Mouse (Mus musculus): ENCODE results near the gene Prpf3. TPM values are rescaled to one million over a fixed set of nuclear protein-coding genes. Genes with fewer than 3 reads are reported as not detected.
"Not testable (repeated sequence)": the region's sequence is repeated elsewhere in the genome, so short reads cannot be mapped to it uniquely, and the experiment has no call there.

Prpf3 gene
- polyA plus RNA-seq, 1 experiment from 2014 or later = 44.3 TPM

DNA sequence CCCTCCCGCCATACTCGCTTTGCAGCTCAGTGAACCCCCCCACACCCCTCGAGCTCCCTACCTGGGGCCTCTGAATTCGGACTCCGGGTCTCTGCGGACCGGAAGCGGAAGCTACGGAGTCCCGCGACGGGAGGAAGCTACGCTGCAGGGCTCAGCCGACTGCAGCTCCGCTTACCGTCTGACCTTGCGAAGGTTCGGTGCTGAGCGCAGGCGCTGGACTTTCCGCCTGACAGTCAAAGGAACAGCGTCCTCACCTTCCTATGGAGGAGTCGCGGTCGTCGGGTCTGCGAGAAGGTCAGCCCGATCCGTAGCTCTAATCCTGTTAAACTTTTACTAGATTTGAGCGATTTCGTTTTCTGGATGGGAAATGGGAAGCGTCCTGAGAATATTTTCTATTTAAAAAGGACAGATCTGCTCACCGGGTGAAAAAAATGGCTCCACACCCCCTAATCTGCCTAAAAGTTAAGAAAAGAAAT is 15.7 kb upstream of the Prpf3 start, which contains the start of gene Mrps21:
Gene Mrps21, minus strand, starts transcription at position 128 of the 476 bp plus-strand sequence.
- peak within 1 kb of the TSS; percentile 76 for H3K4me2 ChIP-seq
- WGBS (ENCODE audit: insufficient replicate concordance) = 1% methylated on average over 33 of the region's 33 CpGs
- H3K36me3 ChIP-seq = peaks cover 48% of the 10 kb centered on the region

DNA sequence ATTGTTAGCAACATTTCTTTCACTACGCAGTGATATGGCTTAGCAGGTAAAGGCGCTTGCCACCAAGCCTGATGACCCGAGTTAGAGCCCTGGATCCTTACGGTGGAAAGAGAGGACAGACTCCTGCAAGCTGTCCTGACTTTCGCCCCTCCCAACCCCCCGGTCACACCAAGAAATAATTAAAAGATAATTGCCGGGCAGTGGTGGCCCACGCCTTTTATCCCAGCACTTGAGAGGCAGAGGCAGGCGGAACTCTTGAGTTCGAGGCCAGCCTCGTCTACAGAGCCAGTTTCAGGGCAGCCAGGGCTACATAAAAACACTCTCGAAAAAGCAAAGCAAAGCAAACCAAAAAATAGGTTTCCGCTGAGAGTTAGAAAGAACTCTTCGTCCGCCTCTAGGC is 15.3 kb upstream of the Prpf3 start:
- Histone ChIP-seq H3K9me3 (replicated peaks) (no peaks in the 10 kb centered on the region), H3K27me3 (replicated peaks) (no peaks in the 10 kb centered on the region), H3K36me3 (peaks cover 52% of the 10 kb centered on the region), H3K4me3 (peak overlapping the region; percentile 69), H3K9ac (peak overlapping the region; percentile 81), H3K27ac (peak overlapping the region; percentile 87), H3K4me1 (peaks cover 47% of the 10 kb centered on the region), H3K4me2 (peak overlapping the region; percentile 76)
- WGBS (ENCODE audit: insufficient replicate concordance) = 6% methylated on average over 15 of the region's 15 CpGs
- ATAC-seq = peak; percentile 56

More for the DNA sequence above, 15.7 kb upstream of the Prpf3 start, which contains the start of gene Mrps21:
- peaks cover 47% of the 10 kb centered on the region for H3K4me1 ChIP-seq
- H3K27ac ChIP-seq = peak within 1 kb of the TSS; percentile 87
- ATAC-seq = peak; percentile 94
- no peaks in the 10 kb centered on the region for H3K27me3 ChIP-seq (replicated peaks)
- H3K4me3 ChIP-seq = peak within 1 kb of the TSS; percentile 69
- H3K9me3 ChIP-seq (replicated peaks) = no peaks in the 10 kb centered on the region
- H3K9ac ChIP-seq = peak within 1 kb of the TSS; percentile 81

DNA sequence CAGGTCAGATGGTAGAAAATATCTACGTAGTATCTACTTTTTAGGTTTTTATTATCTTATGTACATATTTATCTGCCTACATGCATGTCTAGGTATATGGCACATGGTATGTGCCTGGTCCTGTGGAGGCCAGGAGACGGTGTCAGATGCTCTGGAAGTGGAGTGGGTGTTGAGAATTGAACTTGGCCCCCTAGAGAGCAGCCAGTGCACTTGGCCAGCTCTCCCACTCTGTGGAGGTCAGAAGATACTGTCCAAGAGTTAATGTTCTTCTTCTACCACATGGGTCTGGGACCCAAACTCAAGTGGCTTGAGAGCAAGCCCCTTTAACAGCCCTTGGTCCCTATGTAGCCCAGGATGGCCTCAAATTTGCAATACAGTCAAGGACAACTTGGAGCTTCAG is 11.7 kb upstream of the Prpf3 start:
- H3K27me3 ChIP-seq (replicated peaks) = no peaks in the 10 kb centered on the region
- H3K4me1 ChIP-seq = peaks cover 31% of the 10 kb centered on the region
- no peaks in the 10 kb centered on the region for H3K9me3 ChIP-seq (replicated peaks)
- ATAC-seq = no peak
- no peak overlapping the region for H3K9ac ChIP-seq
- no peak overlapping the region for H3K4me3 ChIP-seq
- peaks cover 71% of the 10 kb centered on the region for H3K36me3 ChIP-seq
- no peak overlapping the region for H3K27ac ChIP-seq
- H3K4me2 ChIP-seq = no peak overlapping the region
- WGBS (ENCODE audit: insufficient replicate concordance) = 85% methylated on average over 2 of the region's 2 CpGs

DNA sequence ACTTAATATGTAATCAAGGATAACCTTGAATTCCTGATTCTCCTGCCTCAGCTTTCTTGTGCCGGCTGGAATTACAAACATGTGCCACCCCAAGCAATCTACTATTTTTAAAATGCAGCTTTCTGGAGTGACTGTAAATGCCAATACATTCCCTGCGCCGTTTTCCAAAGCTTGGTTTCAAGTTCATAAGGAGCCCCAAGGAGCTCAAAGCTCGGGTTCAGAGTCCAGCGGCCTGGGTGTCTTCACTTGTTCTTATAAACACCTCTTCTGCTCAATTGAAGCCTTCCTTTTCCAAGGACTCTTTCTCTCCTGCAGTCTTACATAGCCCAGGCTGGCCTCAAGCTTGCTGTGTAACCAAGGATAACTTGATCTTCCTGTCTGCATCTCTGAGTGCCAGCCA is 10.4 kb upstream of the Prpf3 start:
- no peak overlapping the region for H3K4me2 ChIP-seq
- H3K36me3 ChIP-seq = peaks cover 77% of the 10 kb centered on the region
- ATAC-seq = no peak
- no peaks in the 10 kb centered on the region for H3K9me3 ChIP-seq (replicated peaks)
- 82% methylated on average over 5 of the region's 5 CpGs for WGBS (ENCODE audit: insufficient replicate concordance)
- H3K27ac ChIP-seq = no peak overlapping the region
- no peak overlapping the region for H3K9ac ChIP-seq
- H3K27me3 ChIP-seq (replicated peaks) = no peaks in the 10 kb centered on the region
- no peak overlapping the region for H3K4me3 ChIP-seq
- peaks cover 26% of the 10 kb centered on the region for H3K4me1 ChIP-seq

DNA sequence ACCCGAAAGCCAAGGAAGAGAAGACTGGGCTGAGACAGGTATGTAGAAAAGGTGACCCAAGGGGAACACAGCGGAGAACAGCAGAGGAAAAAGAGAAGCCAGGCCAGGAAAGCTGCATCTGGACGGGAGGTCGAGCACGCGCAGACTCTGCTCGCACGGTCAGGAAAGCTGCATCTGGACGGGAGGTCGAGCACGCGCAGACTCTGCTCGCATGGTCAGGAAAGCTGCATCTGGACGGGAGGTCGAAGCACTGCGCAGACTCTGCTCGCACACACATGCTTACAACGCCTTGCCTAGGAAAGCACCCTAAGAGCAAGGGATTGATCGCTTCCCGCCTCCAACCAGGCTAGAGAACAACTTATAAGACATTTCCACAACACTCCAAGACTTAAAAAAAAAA is 9.9 kb upstream of the Prpf3 start:
- Histone ChIP-seq H3K9ac (no peak overlapping the region), H3K4me2 (no peak overlapping the region), H3K27ac (no peak overlapping the region), H3K27me3 (replicated peaks) (no peaks in the 10 kb centered on the region), H3K4me1 (peaks cover 23% of the 10 kb centered on the region), H3K36me3 (peaks cover 77% of the 10 kb centered on the region), H3K9me3 (replicated peaks) (no peaks in the 10 kb centered on the region), H3K4me3 (no peak overlapping the region)
- WGBS (ENCODE audit: insufficient replicate concordance) = 92% methylated on average over 20 of the region's 20 CpGs
- no peak for ATAC-seq

DNA sequence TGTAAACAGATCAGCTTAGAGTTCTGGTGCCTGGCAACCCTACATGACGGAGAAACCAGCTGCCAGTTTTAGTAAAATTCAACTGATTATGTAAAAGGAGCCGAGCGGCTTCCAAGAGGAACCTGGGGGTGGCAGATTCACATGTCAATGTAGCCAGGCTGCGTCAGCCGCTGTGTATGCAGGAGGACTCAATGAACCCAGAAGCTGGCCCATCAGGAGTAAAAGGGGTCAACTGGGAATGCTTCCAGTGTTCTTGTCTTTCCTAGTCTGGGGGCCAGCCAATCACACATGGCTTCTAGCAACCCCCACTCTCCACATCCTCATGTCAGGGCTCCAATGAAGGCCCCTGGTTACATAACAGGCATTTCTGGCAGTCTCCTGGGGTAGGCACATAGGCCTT is 9.4 kb upstream of the Prpf3 start:
- peaks cover 74% of the 10 kb centered on the region for H3K36me3 ChIP-seq
- WGBS (ENCODE audit: insufficient replicate concordance) = 83% methylated on average over 5 of the region's 5 CpGs
- H3K9me3 ChIP-seq (replicated peaks) = no peaks in the 10 kb centered on the region
- H3K4me1 ChIP-seq = peaks cover 18% of the 10 kb centered on the region
- H3K27me3 ChIP-seq (replicated peaks) = no peaks in the 10 kb centered on the region
- no peak for ATAC-seq
- H3K27ac ChIP-seq = no peak overlapping the region
- no peak overlapping the region for H3K4me3 ChIP-seq
- no peak overlapping the region for H3K9ac ChIP-seq
- H3K4me2 ChIP-seq = no peak overlapping the region

DNA sequence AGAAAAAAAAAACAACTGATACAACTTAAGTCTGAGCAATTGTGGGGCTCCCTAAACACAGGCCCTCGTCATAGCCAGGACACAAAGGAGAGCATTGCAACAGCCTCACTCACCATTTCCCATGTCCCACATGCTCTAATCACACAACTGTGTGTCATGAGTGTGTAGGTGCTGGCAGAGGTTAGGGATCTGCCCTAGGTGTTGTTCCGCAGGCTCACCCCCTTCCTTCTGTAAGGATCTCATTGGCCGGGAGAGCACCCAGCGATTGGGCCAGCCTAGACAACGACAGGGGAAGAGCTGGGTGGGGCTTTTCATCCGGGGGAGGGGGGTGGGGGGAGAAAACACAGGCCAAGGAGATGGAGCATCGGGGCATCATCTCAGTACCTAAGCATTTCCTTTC is 7.9 kb upstream of the Prpf3 start:
- Histone ChIP-seq H3K36me3 (peaks cover 61% of the 10 kb centered on the region), H3K9ac (no peak overlapping the region), H3K4me2 (no peak overlapping the region), H3K27me3 (replicated peaks) (no peaks in the 10 kb centered on the region), H3K9me3 (replicated peaks) (no peaks in the 10 kb centered on the region), H3K4me1 (peaks cover 7% of the 10 kb centered on the region), H3K4me3 (no peak overlapping the region), H3K27ac (no peak overlapping the region)
- ATAC-seq = no peak
- WGBS (ENCODE audit: insufficient replicate concordance) = 57% methylated on average over 7 of the region's 7 CpGs

DNA sequence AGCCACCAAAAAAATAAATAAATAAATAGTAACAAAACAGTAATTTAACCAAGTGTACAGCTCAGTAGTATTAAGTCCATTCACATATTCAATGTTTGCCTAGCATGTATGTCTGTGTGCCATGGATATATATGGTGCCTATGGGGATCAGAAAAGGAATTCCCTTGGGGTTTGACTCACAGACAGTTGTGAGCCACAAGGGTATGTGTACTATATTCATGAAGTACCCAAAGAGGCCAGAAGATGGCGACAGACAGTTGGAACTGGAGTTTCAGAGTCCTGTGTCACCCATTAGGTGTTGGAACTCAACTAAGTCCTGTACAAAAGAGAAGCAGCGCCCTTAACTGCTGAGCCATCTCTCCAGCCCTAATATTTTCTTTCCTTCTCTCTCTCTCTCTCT is 6.1 kb upstream of the Prpf3 start:
- Histone ChIP-seq H3K4me2 (no peak overlapping the region), H3K36me3 (peaks cover 43% of the 10 kb centered on the region), H3K9ac (no peak overlapping the region), H3K4me3 (no peak overlapping the region), H3K27ac (no peak overlapping the region), H3K4me1 (peaks cover 7% of the 10 kb centered on the region), H3K9me3 (replicated peaks) (no peaks in the 10 kb centered on the region), H3K27me3 (replicated peaks) (no peaks in the 10 kb centered on the region)
- ATAC-seq = peak; percentile 68
- WGBS (ENCODE audit: insufficient replicate concordance) = 34% methylated on average over 2 of the region's 2 CpGs

DNA sequence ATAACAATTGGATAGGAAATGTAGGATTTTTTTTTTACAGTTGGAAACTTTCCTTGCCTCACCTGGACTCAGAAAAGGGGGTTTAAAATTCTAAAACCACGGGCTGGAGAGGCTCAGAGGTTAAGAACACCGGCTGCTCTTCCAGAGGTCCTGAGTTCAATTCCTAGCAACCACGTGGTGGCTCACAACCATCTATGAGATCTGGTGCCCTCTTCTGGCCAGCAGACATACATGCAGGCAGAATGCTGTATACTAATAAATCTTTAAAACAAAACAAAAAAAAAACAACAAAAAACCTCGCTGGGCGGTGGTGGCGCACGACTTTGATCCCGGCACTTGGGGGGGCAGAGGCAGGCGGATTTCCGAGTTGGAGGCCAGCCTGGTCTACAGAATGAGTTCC is 5.5 kb upstream of the Prpf3 start:
- Histone ChIP-seq H3K4me1 (peaks cover 13% of the 10 kb centered on the region), H3K4me2 (no peak overlapping the region), H3K36me3 (peaks cover 38% of the 10 kb centered on the region), H3K4me3 (no peak overlapping the region), H3K9ac (no peak overlapping the region), H3K27me3 (replicated peaks) (no peaks in the 10 kb centered on the region), H3K9me3 (replicated peaks) (no peaks in the 10 kb centered on the region), H3K27ac (no peak overlapping the region)
- ATAC-seq = no peak
- 56% methylated on average over 10 of the region's 10 CpGs for WGBS (ENCODE audit: insufficient replicate concordance)

DNA sequence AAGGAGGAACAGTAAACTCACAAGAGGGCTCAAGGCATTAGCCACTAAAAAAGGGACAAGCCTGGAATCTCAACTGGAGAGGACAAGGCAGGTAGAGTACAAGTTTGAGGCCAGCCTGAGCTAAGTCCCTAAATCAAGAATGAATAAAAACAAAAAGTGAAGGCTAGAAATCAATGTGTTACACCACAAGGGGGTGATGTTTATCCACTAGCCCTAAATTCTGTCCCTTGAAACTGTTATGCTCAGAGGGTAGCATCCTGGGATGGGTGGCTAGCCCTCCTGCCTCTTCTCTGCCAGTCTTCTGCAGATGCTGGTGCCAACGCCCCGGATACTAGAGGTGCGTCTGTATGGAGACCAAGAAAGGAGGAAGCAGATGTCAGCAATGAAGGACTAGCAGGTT is 4.6 kb upstream of the Prpf3 start:
- Histone ChIP-seq H3K27ac (no peak overlapping the region), H3K9ac (no peak overlapping the region)
- 83% methylated on average over 3 of the region's 3 CpGs for WGBS (ENCODE audit: insufficient replicate concordance)

DNA sequence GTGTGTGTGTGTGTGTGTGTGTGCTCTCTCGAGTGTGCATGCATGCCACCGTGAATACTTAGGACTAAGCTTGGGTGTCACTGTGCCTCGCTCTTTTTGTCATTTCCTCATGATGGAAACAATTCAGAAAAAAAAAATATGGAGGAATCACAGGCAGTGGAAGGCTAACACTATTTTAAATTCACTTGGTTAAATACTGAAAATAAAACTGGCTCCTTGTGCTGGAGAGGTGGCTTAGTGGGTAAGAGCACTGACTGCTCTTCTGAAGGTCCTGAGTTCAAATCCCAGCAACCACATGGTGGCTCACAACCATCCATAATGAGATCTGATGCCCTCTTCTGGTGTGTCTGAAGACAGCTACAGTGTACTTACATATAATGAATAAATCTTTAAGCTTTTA is 2.6 kb upstream of the Prpf3 start:
- H3K27ac ChIP-seq; ATAC-seq; H3K9me3 ChIP-seq (replicated peaks); H3K4me2 ChIP-seq; H3K4me3 ChIP-seq; H3K27me3 ChIP-seq (replicated peaks); H3K9ac ChIP-seq: not testable (repeated sequence)
- Histone ChIP-seq H3K36me3 (peaks cover 20% of the 10 kb centered on the region), H3K4me1 (peaks cover 23% of the 10 kb centered on the region)
- 64% methylated on average over 3 of the region's 3 CpGs for WGBS (ENCODE audit: insufficient replicate concordance)

More for the DNA sequence above, 4.6 kb upstream of the Prpf3 start:
- Histone ChIP-seq H3K4me3 (no peak overlapping the region), H3K36me3 (peaks cover 29% of the 10 kb centered on the region), H3K4me1 (peaks cover 16% of the 10 kb centered on the region), H3K4me2 (no peak overlapping the region), H3K9me3 (replicated peaks) (no peaks in the 10 kb centered on the region), H3K27me3 (replicated peaks) (no peaks in the 10 kb centered on the region)
- ATAC-seq = no peak

DNA sequence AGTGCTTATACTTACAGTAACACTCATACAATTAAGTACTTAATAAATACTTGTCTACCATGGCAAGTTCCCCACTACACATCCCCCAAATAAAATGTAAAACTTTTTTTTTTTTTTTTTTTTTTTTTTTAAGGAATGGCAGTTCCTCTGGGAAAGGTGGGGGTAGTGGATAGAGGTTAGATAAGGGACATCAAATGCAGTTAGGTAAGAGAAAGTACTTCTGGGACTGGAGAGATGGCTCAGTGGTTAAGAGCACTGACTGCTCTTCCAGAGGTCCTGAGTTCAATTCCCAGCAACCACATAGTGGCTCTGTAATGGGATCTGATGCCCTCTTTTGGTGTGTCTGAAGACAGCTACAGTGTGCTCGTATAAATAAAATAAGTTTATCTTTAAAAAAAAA is 1.4 kb upstream of the Prpf3 start:
- H3K4me3 ChIP-seq; H3K9ac ChIP-seq; H3K4me2 ChIP-seq; H3K9me3 ChIP-seq (replicated peaks); ATAC-seq; H3K27me3 ChIP-seq (replicated peaks): not testable (repeated sequence)
- WGBS (ENCODE audit: insufficient replicate concordance) = 71% methylated on average over 1 of the region's 1 CpGs
- peak overlapping the region; percentile 76; the same call in 1 of the 2 replicates for H3K27ac ChIP-seq
- H3K4me1 ChIP-seq = peaks cover 34% of the 10 kb centered on the region
- peaks cover 25% of the 10 kb centered on the region for H3K36me3 ChIP-seq

DNA sequence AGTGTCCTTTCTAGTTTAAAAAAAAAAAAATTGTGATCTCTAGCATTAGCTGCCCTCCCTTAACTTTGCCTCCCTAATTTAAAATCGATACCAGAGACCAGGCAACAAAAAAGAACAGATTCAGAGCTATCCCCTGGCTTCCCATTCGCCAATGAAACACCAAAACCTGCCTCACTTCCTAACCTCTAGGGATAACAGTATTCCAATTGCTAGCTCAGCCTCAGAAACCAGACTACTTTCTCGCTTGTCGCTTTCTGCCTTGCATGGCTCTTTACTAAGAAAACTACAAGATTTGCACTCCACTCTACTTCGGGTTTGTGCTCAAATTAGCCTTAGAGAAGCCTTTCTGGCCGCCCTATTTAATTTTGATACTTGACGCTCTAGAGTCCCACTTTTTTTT is 430 bp upstream of the Prpf3 start:
- 0 out of 2 replicates have a peak, but pooled peaks have one; percentile 1 for ATAC-seq
- Histone ChIP-seq H3K4me3 (peak overlapping the region; percentile 90), H3K9ac (peak overlapping the region; percentile 93), H3K27me3 (replicated peaks) (no peaks in the 10 kb centered on the region), H3K4me2 (peak overlapping the region; percentile 82), H3K4me1 (peaks cover 43% of the 10 kb centered on the region), H3K27ac (peak overlapping the region; percentile 76), H3K9me3 (replicated peaks) (no peaks in the 10 kb centered on the region), H3K36me3 (peaks cover 27% of the 10 kb centered on the region)
- 30% methylated on average over 7 of the region's 7 CpGs for WGBS (ENCODE audit: insufficient replicate concordance)
